Mouse (Mus musculus) T-cell, adult 2 months (primary cell): ENCODE data around the gene Stk38l.
"Not testable (repeated sequence)": the region's sequence is repeated elsewhere in the genome, so short reads cannot be mapped to it uniquely, and the experiment has no call there.

Source experiments
- DNase-seq: peaks from one replicate; pipeline ENCODE4 v3.0.0; 2022; ENCODE audit warnings: low spot score

The Stk38l gene

DNA sequence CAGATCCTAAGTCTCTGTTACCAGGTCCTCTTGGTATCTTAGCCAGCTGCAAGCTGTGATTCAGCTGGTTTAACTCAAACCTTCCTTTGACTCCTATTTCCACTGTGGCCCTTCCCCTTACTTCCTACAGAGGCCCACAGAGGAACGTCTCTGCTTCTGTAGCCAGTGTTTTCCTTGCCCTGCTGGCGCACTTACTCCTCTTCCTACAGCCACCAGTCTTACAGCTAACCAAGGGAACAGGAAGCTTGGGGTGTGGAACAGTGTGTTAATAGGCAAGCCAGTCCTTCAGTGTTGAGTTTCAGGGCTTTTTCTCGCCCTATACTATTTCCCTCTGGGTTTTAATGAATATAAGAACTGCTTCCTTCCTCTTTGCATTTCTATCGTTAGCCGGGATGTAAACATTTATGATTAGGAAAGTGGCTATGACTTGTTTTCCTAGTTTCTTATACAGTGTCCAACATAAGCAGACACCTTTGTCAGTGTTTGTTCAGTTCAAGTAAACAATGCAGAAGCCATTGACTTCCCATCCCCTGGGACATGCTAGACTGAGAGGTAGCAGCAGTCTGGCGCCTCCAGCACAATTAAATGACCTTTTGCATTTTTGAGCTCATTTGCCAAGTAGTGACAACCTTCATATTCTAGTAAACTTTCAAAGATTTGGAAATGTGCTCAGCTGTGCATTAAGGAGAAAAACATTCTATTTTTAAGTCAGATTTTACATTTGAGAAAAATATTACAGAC is 45.4 kb downstream of the Stk38l start:
- no peak for DNase-seq

DNA sequence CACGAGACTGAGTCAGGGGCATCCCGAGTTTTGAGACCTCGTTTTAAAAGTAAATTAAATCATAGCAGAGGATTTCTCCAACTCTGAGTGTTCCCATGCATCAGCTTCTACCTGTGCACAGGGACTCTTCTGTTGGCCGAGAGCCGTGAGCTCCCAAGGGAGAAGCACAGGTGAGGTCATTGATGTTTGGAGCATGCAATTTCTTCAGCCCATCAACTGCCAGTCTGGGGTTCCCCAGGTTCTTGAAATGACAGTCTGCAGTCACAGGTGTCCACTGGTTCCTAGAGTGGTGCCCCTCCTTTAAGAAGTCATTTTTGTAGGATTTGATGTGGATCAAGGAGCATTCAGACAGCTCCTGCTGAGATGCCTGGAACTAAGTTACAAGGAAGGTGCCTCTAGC is 46.0 kb downstream of the Stk38l start:
- DNase-seq = no peak

DNA sequence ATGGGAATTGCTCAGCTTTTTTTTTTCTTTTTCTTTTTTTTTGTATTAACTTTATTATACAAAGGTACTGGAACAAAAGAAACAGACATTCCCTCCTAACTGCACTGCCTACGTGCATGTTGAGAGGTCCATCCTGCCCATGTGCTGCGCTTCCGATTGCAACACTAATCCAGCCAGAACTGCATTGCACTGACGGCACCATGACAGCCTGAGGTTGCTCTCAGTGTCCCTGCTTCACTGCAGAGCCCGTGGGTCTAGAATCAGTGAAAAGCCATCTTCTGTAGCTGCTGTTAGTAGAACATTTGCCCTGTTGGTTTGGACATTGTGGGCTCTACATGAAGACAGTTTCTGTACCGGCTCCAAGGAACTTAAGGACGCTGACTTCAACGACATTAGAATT is 51.1 kb downstream of the Stk38l start:
- DNase-seq = not testable (repeated sequence)

DNA sequence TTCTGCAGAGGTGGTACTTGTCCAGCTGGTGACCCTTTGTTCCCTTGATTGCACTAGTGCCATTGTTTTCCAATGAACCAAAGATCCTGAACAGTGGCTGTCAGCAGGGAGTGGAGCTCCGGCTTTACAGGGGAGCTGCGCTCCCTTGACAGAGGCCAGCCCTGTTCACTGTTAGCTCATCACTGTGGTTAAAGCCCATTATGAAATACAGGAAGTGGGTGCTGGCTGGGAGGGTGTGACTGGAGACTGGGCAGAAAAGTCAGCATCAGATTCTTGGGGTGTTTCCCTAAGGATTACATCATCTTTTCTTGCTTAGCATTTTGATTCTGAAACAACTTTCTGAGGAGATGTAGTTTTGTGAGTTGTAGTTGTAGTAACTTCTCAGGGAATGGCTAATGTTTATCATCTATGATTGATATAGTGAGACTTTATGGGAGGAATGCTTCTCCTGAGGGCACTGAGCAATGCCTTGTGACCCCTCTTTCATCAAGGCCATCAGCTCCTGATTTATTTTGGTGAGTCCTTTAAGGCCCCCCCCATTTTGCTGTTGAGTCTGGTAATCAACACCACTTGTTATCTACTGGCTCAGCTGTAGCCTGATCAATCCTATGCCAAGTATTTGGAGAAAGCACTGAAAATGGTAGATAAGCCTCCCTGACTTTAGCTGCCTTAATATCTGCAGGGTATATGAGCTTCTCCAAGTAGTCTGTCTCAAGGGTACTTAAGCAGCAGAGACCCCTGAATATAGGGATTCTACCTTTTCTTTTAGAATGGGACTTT is 52.0 kb downstream of the Stk38l start:
- no peak for DNase-seq

DNA sequence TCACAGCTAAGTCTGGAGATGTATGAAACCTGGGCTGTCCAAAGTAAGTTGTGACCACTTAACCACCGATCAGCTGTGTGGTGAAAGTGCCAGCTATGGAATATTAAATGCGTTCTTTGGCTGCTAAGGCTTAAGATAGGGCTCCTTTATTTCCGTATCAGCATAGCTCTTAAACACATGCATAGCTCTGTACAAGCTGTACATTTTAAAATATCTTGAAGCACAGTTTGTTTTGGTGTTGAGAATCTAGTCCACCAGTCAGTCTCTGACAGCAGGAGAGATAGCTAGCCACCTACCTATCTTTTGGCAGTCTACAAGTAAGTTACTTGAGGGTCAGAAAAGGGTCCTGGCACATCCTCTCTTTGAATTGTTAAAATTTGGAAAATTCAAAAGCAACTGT is 53.3 kb downstream of the Stk38l start:
- no peak for DNase-seq

DNA sequence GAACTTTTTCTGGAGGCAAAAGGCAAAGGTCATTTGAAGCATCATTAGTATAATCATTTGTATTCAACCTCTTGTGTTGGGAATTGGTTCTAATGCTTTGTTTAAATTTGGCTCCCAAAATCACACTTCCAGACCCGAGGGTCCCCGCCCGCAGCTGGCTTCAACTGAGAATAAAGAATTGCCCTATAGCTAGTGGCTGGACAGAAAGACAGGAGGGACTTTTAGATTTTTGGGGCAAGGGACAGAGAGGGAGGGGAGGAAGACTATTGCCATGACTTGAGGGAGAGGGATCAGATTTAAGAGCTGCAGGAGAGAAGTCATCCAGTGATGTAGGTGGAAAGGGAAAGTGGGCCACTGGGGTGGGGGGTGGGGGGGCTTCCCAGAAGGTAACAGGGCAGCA is 56.8 kb downstream of the Stk38l start:
- DNase-seq = no peak

DNA sequence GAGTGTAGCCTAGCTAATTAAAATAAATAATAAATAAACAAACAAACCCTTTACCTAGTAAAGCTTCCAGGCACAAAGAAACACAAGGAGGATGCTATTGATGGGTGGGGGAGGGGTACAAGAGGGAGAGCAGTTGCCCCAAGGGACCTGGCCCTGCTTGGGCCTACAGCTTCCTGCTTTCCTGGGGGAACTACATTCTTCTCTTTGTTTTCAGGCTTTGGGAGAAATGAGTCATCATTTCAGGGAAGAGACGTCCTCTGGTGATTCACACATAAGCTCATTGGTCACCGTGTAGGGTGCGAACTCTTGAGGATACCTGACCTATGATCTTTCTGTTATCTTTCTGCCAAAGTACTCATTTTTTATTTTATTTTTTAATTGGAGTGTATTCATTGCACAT is 68.7 kb downstream of the Stk38l start:
- DNase-seq = no peak

DNA sequence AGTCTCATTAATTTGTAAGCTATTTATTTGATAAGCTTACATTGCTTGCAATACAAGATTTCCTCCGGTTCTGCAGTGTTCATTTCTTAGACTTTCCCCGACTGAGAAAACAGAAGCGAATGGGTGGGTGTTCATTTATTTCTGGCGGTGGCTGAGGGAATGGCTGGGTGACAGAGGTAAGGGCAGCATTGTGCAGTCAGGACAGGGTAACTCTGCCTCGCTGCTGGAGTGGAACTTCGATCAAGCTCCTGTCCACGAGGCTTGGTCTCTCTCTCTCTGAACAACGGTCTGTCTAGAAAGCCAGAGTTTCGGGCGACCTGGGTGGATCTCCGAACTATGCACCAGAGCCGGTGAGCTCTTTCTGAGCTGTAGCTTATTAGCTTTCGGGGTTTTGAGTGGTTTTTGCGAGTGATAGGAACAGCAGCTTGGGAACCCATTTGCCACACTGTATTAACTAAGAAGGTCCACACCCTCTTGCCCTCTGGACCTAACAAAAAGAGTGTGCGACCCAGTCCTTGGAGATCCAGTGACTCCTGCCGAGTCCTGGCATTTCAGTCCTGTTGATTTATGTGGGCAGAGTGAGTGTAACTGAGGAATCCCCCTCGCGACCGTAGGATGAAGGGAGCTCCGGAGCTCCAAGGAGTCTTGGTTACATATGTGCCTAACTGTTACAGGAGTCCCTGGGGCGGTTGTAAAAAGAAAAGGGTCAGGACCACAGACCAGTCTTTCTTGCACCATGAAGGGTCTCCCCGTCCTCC is 70.5 kb downstream of the Stk38l start:
- DNase-seq = no peak

DNA sequence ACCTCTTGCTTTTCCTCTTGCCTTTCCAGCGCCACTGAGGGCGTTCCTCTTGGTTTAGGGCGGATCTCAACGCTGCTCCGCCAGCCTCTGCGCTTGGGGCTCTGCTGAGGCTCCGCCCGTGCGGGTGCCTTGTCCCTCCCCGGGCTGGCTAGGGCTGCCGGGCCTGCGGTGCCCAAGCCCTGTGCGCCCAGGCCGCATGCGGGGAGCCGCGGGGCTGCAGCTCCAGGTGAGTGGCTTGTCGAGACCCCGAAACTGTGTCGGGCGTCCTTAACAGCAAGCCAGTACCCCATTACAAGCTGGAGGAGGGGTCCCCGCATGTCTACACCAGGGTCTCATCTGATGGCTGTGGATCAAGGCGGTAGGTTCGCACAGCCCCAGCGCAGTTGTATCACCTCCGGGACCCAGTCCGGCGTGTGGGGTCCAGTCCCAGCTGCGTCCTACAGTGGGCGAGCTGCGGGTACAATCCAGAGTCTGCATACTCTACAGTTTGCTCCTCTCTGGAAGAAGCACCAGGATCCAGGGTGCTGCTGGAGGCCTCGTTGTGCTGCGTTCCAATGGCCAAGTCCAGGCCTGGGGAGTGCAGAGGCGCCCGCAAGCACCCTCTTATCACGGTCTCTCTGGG is 71.2 kb downstream of the Stk38l start, which contains the start of gene Arntl2:
Arntl2 (plus strand) TSS at position 132 of the 622 bp plus-strand sequence.
- no peak for DNase-seq

DNA sequence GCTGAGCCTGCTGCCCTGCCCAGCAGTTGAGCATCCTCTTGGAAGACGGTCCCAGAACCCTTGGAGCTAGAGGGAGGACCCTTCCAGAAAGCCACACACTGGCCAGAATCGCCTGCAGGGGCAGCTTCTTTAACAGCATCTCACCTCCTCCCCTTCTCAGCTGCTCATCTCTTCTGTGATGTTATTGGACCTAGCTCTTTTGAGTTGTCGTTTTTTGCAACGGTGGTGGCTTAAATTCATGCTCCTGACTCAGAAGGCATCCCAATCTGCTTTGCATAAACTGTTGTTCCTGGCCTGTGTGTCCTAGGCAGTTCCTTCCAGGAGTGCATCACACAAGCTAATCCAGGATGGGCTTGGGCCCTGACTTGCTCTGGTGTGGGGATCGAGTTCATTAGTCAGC is 72.7 kb downstream of the Stk38l start:
- DNase-seq = no peak

DNA sequence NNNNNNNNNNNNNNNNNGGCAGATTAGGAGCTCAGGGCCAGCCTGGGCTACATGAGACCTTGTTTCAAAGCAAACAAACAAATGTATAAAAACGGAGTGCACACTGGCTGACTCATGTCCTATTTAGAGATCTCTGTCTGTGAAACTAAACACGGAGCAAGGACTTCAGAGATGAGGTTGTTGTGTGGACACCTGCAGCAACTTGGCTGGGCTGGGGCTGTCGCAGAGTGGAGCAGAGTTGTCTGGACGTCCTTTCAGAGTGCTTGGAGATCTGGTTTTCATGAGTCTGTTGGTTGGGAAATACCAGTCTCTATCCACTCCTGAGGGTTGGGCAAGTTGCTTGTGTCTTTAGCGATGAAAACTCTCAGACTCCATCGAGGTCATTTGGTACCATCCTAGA is 85.2 kb downstream of the Stk38l start:
- no peak for DNase-seq

DNA sequence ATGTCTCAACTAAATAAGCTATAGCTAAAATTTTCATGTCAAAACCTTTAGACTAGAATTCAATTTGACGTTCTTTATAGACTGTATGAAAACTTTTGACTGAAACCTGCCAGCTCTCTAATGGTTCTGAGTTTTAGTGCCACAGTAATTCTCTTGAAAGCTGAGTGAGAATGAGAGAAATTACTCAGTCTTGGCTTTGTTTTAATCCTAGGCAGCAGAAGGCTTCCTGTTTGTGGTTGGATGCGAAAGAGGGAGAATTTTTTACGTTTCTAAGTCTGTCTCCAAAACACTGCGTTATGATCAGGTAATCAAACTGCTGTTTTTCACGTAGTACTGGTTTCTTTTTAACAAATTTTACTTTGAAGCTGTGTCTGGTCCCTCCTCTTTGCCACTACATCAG is 88.2 kb downstream of the Stk38l start:
- no peak for DNase-seq

DNA sequence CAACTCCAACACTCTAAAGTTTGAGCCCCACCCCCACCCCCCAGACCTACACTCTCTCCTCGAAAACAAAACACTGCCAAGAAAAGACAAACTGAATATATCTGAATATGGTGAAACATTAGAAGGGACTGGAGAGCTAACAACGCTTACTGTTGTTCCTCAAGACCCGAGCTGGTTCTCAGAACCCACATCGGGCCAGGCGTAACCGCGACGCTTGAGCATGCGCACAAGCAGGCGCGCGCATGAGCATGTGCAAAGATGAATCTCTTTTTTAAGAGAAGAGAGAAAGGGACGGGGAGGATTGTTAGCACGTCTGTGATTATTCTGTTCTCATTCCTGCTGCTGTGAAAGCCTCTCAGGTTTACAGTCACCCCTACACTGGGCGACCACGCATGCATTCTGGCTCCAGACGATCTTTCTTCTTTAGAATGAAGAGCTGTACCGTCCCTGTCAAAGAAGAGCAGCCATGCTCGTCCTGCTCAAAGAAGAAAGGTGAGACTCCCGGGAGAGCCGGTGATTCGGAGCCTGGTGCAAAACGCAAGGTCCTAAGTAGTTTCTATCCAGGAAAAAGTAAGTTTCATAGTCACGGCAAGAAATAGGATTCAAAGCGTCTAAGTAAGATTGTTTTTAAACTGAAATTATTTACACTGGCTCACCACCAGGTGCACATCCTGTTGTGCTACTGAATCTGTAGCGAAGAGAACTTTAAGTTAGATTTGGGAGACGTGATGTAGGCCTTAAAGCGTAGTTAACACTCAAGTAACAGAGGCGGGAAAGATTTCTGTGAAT is 95.6 kb downstream of the Stk38l start:
- no peak for DNase-seq

DNA sequence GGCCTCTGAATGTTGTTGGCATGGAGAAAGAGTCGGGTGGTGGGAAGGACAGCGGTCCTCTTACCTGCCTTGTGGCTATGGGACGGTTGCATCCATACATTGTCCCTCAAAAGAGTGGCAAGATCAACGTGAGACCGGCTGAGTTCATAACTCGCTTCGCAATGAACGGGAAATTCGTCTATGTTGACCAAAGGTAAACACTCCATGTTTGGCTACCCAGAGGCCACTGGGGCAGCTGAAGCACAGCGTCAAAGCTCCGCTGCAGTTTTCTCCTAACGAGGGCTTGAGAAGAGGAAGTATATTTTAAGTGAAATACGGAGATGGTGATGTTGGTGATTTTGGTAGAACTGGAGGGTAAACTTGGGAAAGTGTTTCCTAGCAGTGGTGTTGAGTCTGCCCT is 97.2 kb downstream of the Stk38l start:
- DNase-seq = no peak

DNA sequence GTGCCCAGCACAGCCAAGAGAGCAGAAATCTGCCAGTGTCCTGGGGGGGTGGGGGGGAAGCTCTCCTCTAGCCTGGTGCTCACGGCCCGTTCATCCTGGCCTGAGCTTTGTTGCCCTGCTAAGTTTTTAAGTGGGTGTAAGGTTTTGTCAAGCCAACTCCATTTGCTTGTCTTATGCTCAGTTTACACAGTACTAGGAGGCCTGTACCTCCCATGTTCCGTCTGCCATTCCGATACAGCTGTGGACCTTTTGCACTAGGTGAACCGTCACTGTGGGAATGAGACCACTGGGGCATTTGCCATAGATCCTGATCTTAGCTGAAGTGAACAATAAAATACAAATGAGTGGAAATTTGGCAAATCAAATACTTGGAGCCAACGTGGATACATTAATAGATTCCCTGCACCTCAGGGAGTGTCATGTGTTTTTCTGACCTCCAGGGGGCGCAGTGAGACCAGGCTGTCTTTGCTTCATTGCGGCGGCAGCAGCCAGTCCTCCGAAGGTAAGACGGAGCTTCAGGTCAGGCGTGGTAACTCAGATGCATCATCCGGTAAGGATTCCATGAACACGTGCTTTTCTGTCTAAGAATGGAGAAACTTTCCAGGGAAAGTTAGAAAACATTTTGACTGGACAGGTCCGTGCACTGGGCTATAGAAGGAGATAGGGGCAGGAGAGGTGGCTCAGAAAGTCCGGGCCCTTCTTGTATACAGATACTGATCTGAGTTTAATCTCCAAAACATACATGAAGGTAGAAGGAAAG is 100.1 kb downstream of the Stk38l start:
- DNase-seq = peak; percentile 24

DNA sequence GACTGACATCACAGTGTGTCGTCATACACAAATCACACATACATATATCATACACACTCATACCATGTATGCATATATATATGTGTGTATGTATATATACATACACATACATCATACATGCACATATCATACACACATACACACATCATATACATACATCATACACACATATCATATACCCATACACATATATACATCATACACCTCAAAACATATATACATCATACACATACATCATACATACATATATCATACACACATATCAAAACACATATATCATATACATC is 100.6 kb downstream of the Stk38l start:
- no peak for DNase-seq
